Mouse (Mus musculus) lung, adult 2 months (tissue): ENCODE data around the gene Gemin8. TPM values are rescaled to one million over a fixed set of nuclear protein-coding genes. Genes with fewer than 3 reads are reported as not detected.
A peak's percentile ranks its signal among the peaks of the same experiment; 100 is the strongest.

ENCODE experiments used
- DNase-seq: peaks from one replicate; pipeline ENCODE4 v3.0.0; 2022
- H3K4me1 ChIP-seq: fragments of 200-500 bp; 2 replicates; pipeline ENCODE4 v1.6.1; 2011; ENCODE audit warnings: low read length; ENCODE audit not compliant: control insufficient read depth, insufficient read depth
- H3K4me3 ChIP-seq: fragments of 200-500 bp; replicated peaks from 2 replicates; pipeline ENCODE3; 2011; ENCODE audit warnings: low read depth, mild to moderate bottlenecking, control low read depth, low read length; ENCODE audit errors: extremely low read depth
- CTCF ChIP-seq: fragments of 200-500 bp; IDR thresholded peaks from 2 replicates; pipeline ENCODE4 v1.5.1; 2011; ENCODE audit warnings: mild to moderate bottlenecking, low read length, control low read depth; ENCODE audit not compliant: insufficient read depth
- POLR2A ChIP-seq: fragments of 200-500 bp; IDR thresholded peaks from 2 replicates; pipeline ENCODE4 v1.6.1; 2011; ENCODE audit warnings: low read depth, mild to moderate bottlenecking, control low read depth, low read length, borderline replicate concordance; ENCODE audit errors: extremely low read depth
- WGBS: fragments of 180-500 bp; shearing (Covaris S2); methylation state at CpG from one replicate; pipeline ENCODE4 v1.1.7; 2018; 5-methylcytosine and 5-hydroxymethylcytosine counted together
- polyA plus RNA-seq: library from polyadenylated mRNA; depleted of rRNA; stranded (reverse); fragments of >200 nt; gene quantifications from 2 replicates; pipeline ENCODE4 v1.2.3, GENCODE M21; 2012; rRNA removed

The Gemin8 gene
- polyA plus RNA-seq, 1 experiment = 5.5 TPM

- TF ChIP-seq CTCF = no peak
- TF ChIP-seq POLR2A = no peak
- Histone ChIP-seq H3K4me1 (no peaks in the 10 kb centered on the region), H3K4me3 (no peak overlapping the region)
- DNase-seq = no peak
- WGBS = 52% methylated on average over 5 of the region's 5 CpGs
Measured at GRCm38 (mm10) chrX:166219331-166219730, 49.1 kb downstream of the Gemin8 start.

GRCm38 (mm10) chrX:166226856-166227255, 56.6 kb downstream of the Gemin8 start:
- 74% methylated on average over 5 of the region's 5 CpGs for WGBS

GRCm38 (mm10) chrX:166229750-166230149, 59.5 kb downstream of the Gemin8 start:
- WGBS = 66% methylated on average over 3 of the region's 3 CpGs
- Histone ChIP-seq H3K4me3 (no peak overlapping the region), H3K4me1 (no peaks in the 10 kb centered on the region)
- no peak for DNase-seq
- TF ChIP-seq POLR2A = no peak
- TF ChIP-seq CTCF = no peak

More at GRCm38 (mm10) chrX:166226856-166227255, 56.6 kb downstream of the Gemin8 start:
- Histone ChIP-seq H3K4me3 (no peak overlapping the region), H3K4me1 (no peaks in the 10 kb centered on the region)
- no peak for DNase-seq
- TF ChIP-seq CTCF (no peak), POLR2A (no peak)

GRCm38 (mm10) chrX:166230515-166231267, 60.4 kb downstream of the Gemin8 start:
- DNase-seq = no peak
- WGBS = 85% methylated on average over 6 of the region's 6 CpGs
- no peaks in the 10 kb centered on the region for H3K4me1 ChIP-seq
- TF ChIP-seq POLR2A (no peak), CTCF (no peak)
- no peak overlapping the region for H3K4me3 ChIP-seq

GRCm38 (mm10) chrX:166236131-166236530, 65.9 kb downstream of the Gemin8 start:
- Histone ChIP-seq H3K4me3 (no peak overlapping the region), H3K4me1 (no peaks in the 10 kb centered on the region)
- TF ChIP-seq POLR2A (no peak), CTCF (no peak)
- no peak for DNase-seq
- WGBS = 51% methylated on average over 2 of the region's 2 CpGs

- TF ChIP-seq POLR2A (no peak), CTCF (no peak)
- Histone ChIP-seq H3K4me3 (peak within 1 kb of the TSS; percentile 69), H3K4me1 (no peaks in the 10 kb centered on the region)
- DNase-seq = peak; percentile 27
- 32% methylated on average over 63 of the region's 63 CpGs for WGBS
Measured at GRCm38 (mm10) chrX:166238831-166239460, 68.7 kb downstream of the Gemin8 start, which contains the start of gene Gpm6b. Gene Gpm6b, plus strand, starts transcription at chrX:166238911.

- H3K4me3 ChIP-seq = peak overlapping the region; percentile 48
- DNase-seq = no peak
- WGBS = 31% methylated on average over 13 of the region's 13 CpGs
- TF ChIP-seq POLR2A (no peak), CTCF (no peak)
- H3K4me1 ChIP-seq = no peaks in the 10 kb centered on the region
Measured at GRCm38 (mm10) chrX:166239520-166239919, 69.3 kb downstream of the Gemin8 start.

Other genes starting within 250 kb of the Gemin8 start
- 16.4 and 20.2 TPM in 2 replicates for gene Gpm6b, start 68.5 kb downstream of the Gemin8 start, polyA plus RNA-seq